8 mouse cellular contexts compared by ENCODE assay signal in genomic region chr15:5184668-5185330, GRCm38 (mm10). TPM values are rescaled to one million over a fixed set of nuclear protein-coding genes. Genes with fewer than 3 reads are reported as not detected.
DNase-seq lines count a peak whose midpoint lies in the region; ATAC-seq and TF ChIP-seq lines count a peak whose summit lies in the region.

No protein-coding gene starts in this region.

- H3K9ac ChIP-seq in lung, postnatal 0 days (replicated peaks; ENCODE audit: low read depth), result peak overlapping the region; percentile 87; the same call in 1 of the 2 replicates

- no peaks in the 10 kb centered on the region for H3K27me3 ChIP-seq in hindbrain, embryonic 10.5 days (ENCODE audit: insufficient read depth, poor library complexity, severe bottlenecking)
- no peaks in the 10 kb centered on the region for H3K27me3 ChIP-seq in lung, postnatal 0 days (replicated peaks; ENCODE audit: insufficient read depth, low read length)

- DNase-seq in frontal cortex, postnatal 36 days (ENCODE audit: low spot score in 2 of 2), result peak; percentile 11 to 35
- DNase-seq in frontal cortex, postnatal 10 days (ENCODE audit: low spot score in 2 of 2), result no peak
- DNase-seq in 416B (ENCODE audit: low read depth), result peak; percentile 49
- peak; percentile 50 to 57 for DNase-seq in cerebellum, postnatal 10 days
- DNase-seq in hindbrain, embryonic 10.5 days (ENCODE audit: low spot score), result no peak
- DNase-seq in lung, postnatal 0 days (ENCODE audit: low spot score), result peak; percentile 30
- DNase-seq in right cerebral cortex, postnatal 14 days, result no peak
- no peak for DNase-seq in adrenal gland, postnatal 10 days

- peak overlapping the region; percentile 78 for H3K4me2 ChIP-seq in lung, postnatal 0 days (replicated peaks; ENCODE audit: low read depth, low read length)

- no peaks in the 10 kb centered on the region for H3K9me3 ChIP-seq in hindbrain, embryonic 10.5 days
- no peaks in the 10 kb centered on the region for H3K9me3 ChIP-seq in lung, postnatal 0 days (ENCODE audit: low read length)

- H3K4me3 ChIP-seq in hindbrain, embryonic 10.5 days, result peak overlapping the region; percentile 98
- peak overlapping the region; percentile 93 for H3K4me3 ChIP-seq in lung, postnatal 0 days (ENCODE audit: low read depth, low read length)

- WGBS in hindbrain, embryonic 10.5 days, result 46% methylated on average over 11 of the region's 11 CpGs
- 41% methylated on average over 10 of the region's 11 CpGs for WGBS in lung, postnatal 0 days

- no peak for TF ChIP-seq CTCF in lung, postnatal 0 days (IDR thresholded peaks at IDR 0.05)

- TF ChIP-seq EP300 in lung, postnatal 0 days (IDR thresholded peaks at IDR 0.05), result no peak

- peak; percentile 28; the same call in 1 of the 2 replicates for ATAC-seq in lung, postnatal 0 days

- peaks cover 10% of the 10 kb centered on the region for H3K36me3 ChIP-seq in hindbrain, embryonic 10.5 days
- H3K36me3 ChIP-seq in lung, postnatal 0 days (ENCODE audit: insufficient read depth, low read length), result 0 out of 2 replicates have a peak, but pooled peaks cover under 1% of the 10 kb centered on the region

- peaks cover 18% of the 10 kb centered on the region for H3K4me1 ChIP-seq in hindbrain, embryonic 10.5 days (replicated peaks)
- H3K4me1 ChIP-seq in lung, postnatal 0 days (ENCODE audit: insufficient read depth, low read depth, low read length), result peaks cover 6% of the 10 kb centered on the region; the same call in 1 of the 2 replicates

- H3K27ac ChIP-seq in hindbrain, embryonic 10.5 days, result peak overlapping the region; percentile 93
- peak overlapping the region; percentile 93 for H3K27ac ChIP-seq in lung, postnatal 0 days (ENCODE audit: low read length)

RNA-seq across cellular contexts. Expression of gene Ttc33, which starts 0.5 kb away (rescaled TPM):
- 36.7 and 37.8 TPM in 2 replicates for polyA plus RNA-seq in hindbrain, embryonic 10.5 days (2016; fragmentation: Nextera tagmentation; extraction: Ambion mirVana)
- 35.4 and 35.9 TPM in 2 replicates for polyA plus RNA-seq in lung, postnatal 0 days (2015; fragmentation: Nextera tagmentation; extraction: Ambion mirVana)
- total RNA-seq in adrenal gland, postnatal 10 days (2021), result 10 to 100 TPM; 32.7 to 35.4 TPM

RNA-seq across cellular contexts. Expression of gene Prkaa1, which starts 41.1 kb away (rescaled TPM):
- 14.2 and 15.2 TPM in 2 replicates for polyA plus RNA-seq in hindbrain, embryonic 10.5 days (2016; fragmentation: Nextera tagmentation; extraction: Ambion mirVana)
- 13.3 and 14.1 TPM in 2 replicates for polyA plus RNA-seq in lung, postnatal 0 days (2015; fragmentation: Nextera tagmentation; extraction: Ambion mirVana)
- total RNA-seq in adrenal gland, postnatal 10 days (2021), result 10 to 100 TPM; 27.8 to 31.8 TPM

RNA-seq across cellular contexts. Expression of gene Ptger4, which starts 59.2 kb away (rescaled TPM):
- polyA plus RNA-seq in hindbrain, embryonic 10.5 days (2016; fragmentation: Nextera tagmentation; extraction: Ambion mirVana), result 0.61 and 1.4 TPM in 2 replicates
- 4.2 and 4.5 TPM in 2 replicates for polyA plus RNA-seq in lung, postnatal 0 days (2015; fragmentation: Nextera tagmentation; extraction: Ambion mirVana)
- 1 to 10 TPM; 4.1 to 5.6 TPM for total RNA-seq in adrenal gland, postnatal 10 days (2021)

Comparison
In these comparisons a context has a peak if more than half of its experiments do, and no peak if none do; other contexts are left out.
1. DNase-seq: peak in frontal cortex, postnatal 36 days (2 of 2), 416B (single experiment), cerebellum, postnatal 10 days (2 of 2) and lung, postnatal 0 days (single experiment); none in frontal cortex, postnatal 10 days (0 of 2), hindbrain, embryonic 10.5 days (single experiment), right cerebral cortex, postnatal 14 days (single experiment) and adrenal gland, postnatal 10 days (single experiment).